Mouse (Mus musculus) embryonic facial prominence, embryonic 15.5 days (tissue): ENCODE data around the gene Cd36. TPM values are rescaled to one million over a fixed set of nuclear protein-coding genes. Genes with fewer than 3 reads are reported as not detected.

ENCODE experiments used
- ATAC-seq: fragments of 200-750 bp; cut with Nextera tagmentation; 2 replicates; pipeline ENCODE4 v1.8.0; 2017; ENCODE audit warnings: low read depth, moderate TSS enrichment; ENCODE audit not compliant: insufficient number of reproducible peaks, low FRiP score, low TSS enrichment
- H3K27ac ChIP-seq: fragments of 300-500 bp; sonication (generic); replicated peaks from 2 replicates; pipeline ENCODE4 v1.5.1; 2015; ENCODE audit warnings: mild to moderate bottlenecking, inconsistent platforms
- H3K27me3 ChIP-seq: fragments of 300-500 bp; sonication (generic); 2 replicates; pipeline ENCODE4 v1.6.1; 2015; ENCODE audit warnings: inconsistent platforms
- H3K36me3 ChIP-seq: fragments of 300-500 bp; sonication (generic); 2 replicates; pipeline ENCODE4 v1.6.1; 2015; ENCODE audit warnings: mild to moderate bottlenecking, inconsistent platforms
- H3K4me1 ChIP-seq: fragments of 300-500 bp; sonication (generic); 2 replicates; pipeline ENCODE4 v1.6.1; 2015; ENCODE audit warnings: inconsistent platforms
- H3K4me2 ChIP-seq: fragments of 300-500 bp; sonication (generic); replicated peaks from 2 replicates; pipeline ENCODE4 v1.6.1; 2015; ENCODE audit warnings: mild to moderate bottlenecking, inconsistent platforms
- H3K4me3 ChIP-seq: fragments of 300-500 bp; sonication (generic); replicated peaks from 2 replicates; pipeline ENCODE4 v1.5.1; 2015; ENCODE audit warnings: mild to moderate bottlenecking, inconsistent platforms
- H3K9ac ChIP-seq: fragments of 300-500 bp; sonication (generic); 2 replicates; pipeline ENCODE4 v1.6.1; 2015; ENCODE audit warnings: inconsistent platforms
- H3K9me3 ChIP-seq: fragments of 300-500 bp; sonication (generic); replicated peaks from 2 replicates; pipeline ENCODE4 v1.6.1; 2016; ENCODE audit warnings: inconsistent platforms
- whole genome bisulfite sequencing: fragments of 180-500 bp; shearing (Covaris S2); methylation state at CpG from one replicate; pipeline ENCODE4 v1.1.7; 2015; 5-methylcytosine and 5-hydroxymethylcytosine counted together
- polyA plus RNA-seq: library from polyadenylated mRNA; unstranded; fragments of >200 nt; fragmentation: Nextera tagmentation; extraction: Ambion mirVana; gene quantifications from 2 replicates; pipeline ENCODE4 v1.2.1, GENCODE M21; 2015

Gene Cd36
- polyA plus RNA-seq, 1 experiment from 2014 or later: 25.7 TPM

DNA sequence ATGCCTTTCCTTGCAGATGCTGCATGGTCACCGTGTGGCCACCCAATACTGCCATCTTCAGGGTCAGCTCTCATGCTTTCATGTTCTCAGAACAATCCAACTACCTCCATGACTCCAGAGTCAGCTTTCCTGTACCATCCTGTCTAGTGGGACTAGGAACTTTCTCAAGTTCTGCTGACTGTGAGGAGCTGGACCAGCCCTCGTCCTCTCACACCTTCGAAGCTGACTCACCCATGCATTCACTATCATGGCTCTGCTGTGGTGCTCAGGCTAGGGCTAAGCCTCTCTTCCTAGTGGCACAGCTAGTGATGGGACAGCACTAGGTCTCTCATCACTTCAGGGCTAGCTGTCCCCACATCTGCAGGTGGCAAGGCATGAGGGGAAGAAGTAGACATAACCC, 30.7 kb downstream of the Cd36 start:
- Histone ChIP-seq H3K27me3 (no peaks in the 10 kb centered on the region), H3K27ac (no peak overlapping the region), H3K4me2 (no peak overlapping the region), H3K9ac (no peak overlapping the region), H3K4me1 (no peaks in the 10 kb centered on the region), H3K4me3 (no peak overlapping the region), H3K9me3 (no peaks in the 10 kb centered on the region), H3K36me3 (no peaks in the 10 kb centered on the region)
- ATAC-seq: no peak
- 85% methylated on average over 3 of the region's 3 CpGs for WGBS

GRCm38 (mm10) chr5:17857262-17857661, 31.3 kb downstream of the Cd36 start:
- Histone ChIP-seq H3K27ac (no peak overlapping the region), H3K4me1 (no peaks in the 10 kb centered on the region), H3K4me2 (no peak overlapping the region), H3K36me3 (no peaks in the 10 kb centered on the region), H3K4me3 (no peak overlapping the region), H3K9ac (no peak overlapping the region), H3K27me3 (no peaks in the 10 kb centered on the region), H3K9me3 (no peaks in the 10 kb centered on the region)
- ATAC-seq: no peak
- 86% methylated on average over 4 of the region's 4 CpGs for WGBS

GRCm38 (mm10) chr5:17854127-17854923, 34.3 kb downstream of the Cd36 start:
- no peak for ATAC-seq
- H3K4me2 ChIP-seq: no peak overlapping the region
- H3K36me3 ChIP-seq: no peaks in the 10 kb centered on the region
- no peaks in the 10 kb centered on the region for H3K4me1 ChIP-seq
- WGBS: 77% methylated on average over 3 of the region's 3 CpGs
- no peak overlapping the region for H3K4me3 ChIP-seq
- H3K9me3 ChIP-seq: no peaks in the 10 kb centered on the region
- no peaks in the 10 kb centered on the region for H3K27me3 ChIP-seq
- no peak overlapping the region for H3K9ac ChIP-seq
- no peak overlapping the region for H3K27ac ChIP-seq

GRCm38 (mm10) chr5:17850582-17850981, 38.0 kb downstream of the Cd36 start:
- no peak for ATAC-seq
- H3K4me2 ChIP-seq: no peak overlapping the region
- no peaks in the 10 kb centered on the region for H3K4me1 ChIP-seq
- no peaks in the 10 kb centered on the region for H3K36me3 ChIP-seq
- no peak overlapping the region for H3K4me3 ChIP-seq
- WGBS: 84% methylated on average over 2 of the region's 2 CpGs
- H3K9me3 ChIP-seq: no peaks in the 10 kb centered on the region
- H3K27me3 ChIP-seq: no peaks in the 10 kb centered on the region
- no peak overlapping the region for H3K9ac ChIP-seq
- H3K27ac ChIP-seq: no peak overlapping the region

- Histone ChIP-seq H3K4me1 (no peaks in the 10 kb centered on the region), H3K27me3 (no peaks in the 10 kb centered on the region), H3K4me3 (no peak overlapping the region), H3K27ac (no peak overlapping the region), H3K9me3 (no peaks in the 10 kb centered on the region), H3K4me2 (no peak overlapping the region), H3K36me3 (no peaks in the 10 kb centered on the region), H3K9ac (no peak overlapping the region)
- WGBS: 65% methylated on average over 1 of the region's 1 CpGs
- ATAC-seq: no peak
Observed at GRCm38 (mm10) chr5:17849582-17849981, 39.0 kb downstream of the Cd36 start.

DNA sequence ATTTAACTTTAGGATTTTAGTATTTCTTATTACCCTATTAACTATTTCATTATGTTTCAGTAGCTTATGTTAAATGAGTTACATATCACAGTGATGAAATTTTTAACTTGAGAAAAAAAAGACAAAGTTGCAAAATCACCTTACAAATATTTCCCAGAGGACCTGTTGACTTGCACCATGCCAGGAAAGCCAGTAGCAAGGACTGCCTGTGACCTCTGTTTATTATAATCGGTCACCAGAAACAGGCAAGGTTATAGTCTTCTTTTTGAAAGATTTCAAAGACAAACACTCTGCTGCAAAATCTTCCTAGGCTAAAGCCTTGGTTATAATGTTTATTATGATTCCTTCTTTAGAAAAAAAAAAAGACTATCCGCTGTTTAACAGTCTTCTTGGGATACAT, 39.9 kb downstream of the Cd36 start:
- Histone ChIP-seq H3K36me3 (no peaks in the 10 kb centered on the region), H3K4me1 (no peaks in the 10 kb centered on the region; the same call in 1 of the 2 replicates), H3K4me2 (no peak overlapping the region), H3K27me3 (no peaks in the 10 kb centered on the region), H3K27ac (no peak overlapping the region), H3K9ac (no peak overlapping the region), H3K4me3 (no peak overlapping the region), H3K9me3 (no peaks in the 10 kb centered on the region)
- 92% methylated on average over 2 of the region's 2 CpGs for WGBS
- no peak for ATAC-seq

- H3K27ac ChIP-seq: no peak overlapping the region
- H3K27me3 ChIP-seq: no peaks in the 10 kb centered on the region
- no peaks in the 10 kb centered on the region for H3K36me3 ChIP-seq
- 76% methylated on average over 1 of the region's 1 CpGs for WGBS
- H3K4me2 ChIP-seq: no peak overlapping the region
- no peak overlapping the region for H3K4me3 ChIP-seq
- no peaks in the 10 kb centered on the region for H3K9me3 ChIP-seq
- no peaks in the 10 kb centered on the region; the same call in 1 of the 2 replicates for H3K4me1 ChIP-seq
- H3K9ac ChIP-seq: no peak overlapping the region
- ATAC-seq: no peak
Observed at GRCm38 (mm10) chr5:17848267-17848666, 40.3 kb downstream of the Cd36 start.

GRCm38 (mm10) chr5:17843921-17844320, 44.7 kb downstream of the Cd36 start:
- Histone ChIP-seq H3K36me3 (no peaks in the 10 kb centered on the region), H3K9me3 (no peaks in the 10 kb centered on the region), H3K4me2 (no peak overlapping the region), H3K4me3 (no peak overlapping the region), H3K9ac (no peak overlapping the region), H3K27me3 (no peaks in the 10 kb centered on the region), H3K4me1 (no peaks in the 10 kb centered on the region; the same call in 1 of the 2 replicates), H3K27ac (peak overlapping the region; percentile 58)
- 64% methylated on average over 3 of the region's 3 CpGs for WGBS
- ATAC-seq: no peak

DNA sequence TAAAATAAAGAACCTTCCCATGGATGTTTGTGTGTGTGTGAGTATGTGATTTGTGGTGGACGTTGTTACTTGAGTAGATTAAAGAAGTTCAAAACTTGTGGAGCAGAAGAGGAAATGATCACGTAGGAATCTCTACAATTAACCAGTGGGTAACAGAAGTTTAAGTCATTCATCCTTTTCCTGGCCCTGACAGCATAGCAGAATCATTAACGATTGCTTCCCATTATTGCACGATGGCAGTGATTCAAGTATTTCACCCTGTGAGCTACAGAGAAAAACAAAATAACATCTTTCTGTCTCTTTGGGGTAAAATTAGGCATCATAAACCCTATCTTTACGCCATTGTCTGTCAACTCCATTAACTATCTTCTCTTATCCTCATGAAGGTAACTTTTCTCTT, 45.3 kb downstream of the Cd36 start:
- H3K4me1 ChIP-seq: no peaks in the 10 kb centered on the region; the same call in 1 of the 2 replicates
- no peak overlapping the region for H3K4me3 ChIP-seq
- peak overlapping the region; percentile 58; the same call in 1 of the 2 replicates for H3K27ac ChIP-seq
- H3K4me2 ChIP-seq: no peak overlapping the region
- ATAC-seq: no peak
- no peaks in the 10 kb centered on the region for H3K27me3 ChIP-seq
- no peaks in the 10 kb centered on the region for H3K9me3 ChIP-seq
- WGBS: 66% methylated on average over 5 of the region's 5 CpGs
- no peaks in the 10 kb centered on the region for H3K36me3 ChIP-seq
- no peak overlapping the region for H3K9ac ChIP-seq

DNA sequence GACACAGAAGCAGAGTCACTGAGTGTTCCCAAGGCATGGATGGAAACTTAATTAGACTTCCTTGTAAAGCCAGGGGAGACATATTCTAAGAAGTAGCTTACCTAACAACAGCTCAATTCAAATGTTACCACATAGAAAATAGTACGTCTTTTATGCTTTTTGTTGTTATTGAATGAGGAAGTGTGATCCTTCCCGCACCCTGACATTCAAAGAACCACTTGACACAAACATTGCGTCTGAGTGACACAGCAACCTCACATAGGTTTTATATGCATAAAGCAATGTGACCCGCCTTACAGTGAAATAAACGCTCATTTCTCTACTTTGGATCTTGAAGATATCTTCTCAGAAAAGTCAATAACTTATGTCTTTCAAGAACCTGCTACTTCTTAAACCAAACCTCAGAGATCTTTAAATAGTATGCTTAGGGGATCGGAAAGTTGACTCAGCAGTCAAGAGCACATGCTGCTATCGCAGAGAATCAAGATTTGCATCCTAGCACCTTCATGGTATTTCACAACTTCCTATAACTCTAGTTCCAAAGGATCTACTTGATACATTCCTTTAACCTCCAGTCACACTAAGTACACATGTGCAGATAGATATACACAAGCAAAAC, 46.4 kb downstream of the Cd36 start:
- H3K27me3 ChIP-seq: no peaks in the 10 kb centered on the region
- no peaks in the 10 kb centered on the region; the same call in 1 of the 2 replicates for H3K4me1 ChIP-seq
- WGBS: 82% methylated on average over 7 of the region's 7 CpGs
- no peaks in the 10 kb centered on the region for H3K36me3 ChIP-seq
- H3K9ac ChIP-seq: no peak overlapping the region
- no peak for ATAC-seq
- H3K4me2 ChIP-seq: no peak overlapping the region
- H3K9me3 ChIP-seq: no peaks in the 10 kb centered on the region
- H3K4me3 ChIP-seq: no peak overlapping the region
- no peak overlapping the region for H3K27ac ChIP-seq

DNA sequence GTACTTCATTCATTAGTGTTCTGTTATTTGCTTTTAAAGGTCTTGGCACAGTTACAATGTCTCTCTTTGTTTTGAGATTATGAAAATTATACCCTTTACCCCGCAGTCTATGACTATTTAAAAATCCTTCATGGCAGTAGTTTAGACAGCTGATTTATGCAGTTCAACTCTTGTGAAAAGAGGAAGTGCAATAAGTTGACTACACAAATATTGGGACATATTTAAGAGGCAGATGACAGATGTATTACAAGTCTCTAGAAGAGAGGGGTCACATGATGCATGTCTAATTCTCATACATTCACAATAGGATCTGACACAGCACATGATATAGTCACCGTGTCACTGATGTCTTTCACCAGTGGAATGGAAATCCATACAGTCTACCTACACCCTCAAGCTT, 49.1 kb downstream of the Cd36 start:
- H3K4me2 ChIP-seq: no peak overlapping the region
- ATAC-seq: no peak
- H3K4me3 ChIP-seq: no peak overlapping the region
- H3K4me1 ChIP-seq: no peaks in the 10 kb centered on the region; the same call in 1 of the 2 replicates
- no peaks in the 10 kb centered on the region for H3K27me3 ChIP-seq
- H3K9ac ChIP-seq: no peak overlapping the region
- H3K27ac ChIP-seq: no peak overlapping the region
- H3K9me3 ChIP-seq: no peaks in the 10 kb centered on the region
- no peaks in the 10 kb centered on the region for H3K36me3 ChIP-seq
- WGBS: 58% methylated on average over 2 of the region's 2 CpGs
